In the genomic region with DNA sequence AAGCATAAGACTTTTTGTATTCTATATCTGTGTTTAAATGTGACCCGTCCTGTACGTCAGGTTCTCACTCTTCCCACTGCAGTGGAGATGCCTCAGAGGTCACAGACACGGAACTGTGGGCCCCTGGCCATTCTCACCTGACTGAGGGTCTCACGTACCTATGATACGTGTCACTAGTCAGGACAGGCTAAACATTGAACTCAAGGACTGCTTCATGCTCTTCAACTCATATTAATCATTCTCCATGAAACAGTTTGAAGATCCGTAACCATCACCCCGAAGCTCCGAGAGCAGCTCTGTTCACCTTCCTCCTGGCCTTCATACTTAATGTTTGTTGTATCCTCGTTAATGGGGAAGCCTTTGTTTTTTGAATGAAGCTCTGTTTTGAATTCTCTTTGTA, we compare ENCODE assay signal across 36 mouse cellular contexts. TPM values are rescaled to one million over a fixed set of nuclear protein-coding genes. Genes with fewer than 3 reads are reported as not detected.
"Had no signal": no experiment of that assay in that cellular context is flagged by ENCODE, and none has a peak within 500 bp of the region (broad histone marks: within the 10 kb centered on the region; RNA-seq: fewer than 3 reads in every experiment).

No protein-coding gene starts in this region.

- H3K9ac ChIP-seq: heart, embryonic 12.5 days; heart, embryonic 13.5 days; heart, embryonic 15.5 days; hindbrain, embryonic 12.5 days; hindbrain, embryonic 13.5 days; hindbrain, embryonic 14.5 days; hindbrain, embryonic 15.5 days; intestine, embryonic 15.5 days had no signal

- ATAC-seq: hindbrain, embryonic 16.5 days; hindbrain, postnatal 0 days; inflammation-experienced regulatory T-cells, adult 6 months; intestine, embryonic 15.5 days; intestine, embryonic 16.5 days; intestine, postnatal 0 days had no signal

- H3K27me3 ChIP-seq: heart, embryonic 12.5 days; heart, embryonic 13.5 days; heart, embryonic 15.5 days; hindbrain, embryonic 12.5 days; hindbrain, embryonic 13.5 days; hindbrain, embryonic 15.5 days; intestine, embryonic 15.5 days had no signal

- H3K36me3 ChIP-seq: hindbrain, embryonic 10.5 days; hindbrain, embryonic 12.5 days; hindbrain, embryonic 15.5 days; intestine, embryonic 15.5 days had no signal

- DNase-seq: heart, adult 2 months; heart, postnatal 10 days; heart, postnatal 14 days; heart, postnatal 36 days; heart, postnatal 4 days; kidney, adult 11 months; kidney, postnatal 10 days; kidney, postnatal 14 days; kidney, postnatal 25 days; kidney, postnatal 4 days; layer of hippocampus, adult 9-11 months; layer of hippocampus, postnatal 36 days had no signal

- H3K4me2 ChIP-seq: heart, embryonic 11.5 days; heart, embryonic 12.5 days; heart, embryonic 13.5 days; heart, embryonic 15.5 days; hindbrain, embryonic 12.5 days; hindbrain, embryonic 13.5 days; hindbrain, embryonic 14.5 days; hindbrain, embryonic 15.5 days; intestine, embryonic 15.5 days had no signal

- H3K4me3 ChIP-seq: heart, adult 2 months; heart, embryonic 10.5 days; heart, embryonic 12.5 days; heart, embryonic 13.5 days; heart, embryonic 15.5 days; hindbrain, embryonic 10.5 days; hindbrain, embryonic 12.5 days; hindbrain, embryonic 13.5 days; hindbrain, embryonic 15.5 days; intestine, embryonic 15.5 days; layer of hippocampus, adult 2 months; left cerebral cortex, adult 2 months had no signal

- H3K9me3 ChIP-seq: heart, embryonic 10.5 days; heart, embryonic 12.5 days; heart, embryonic 13.5 days; heart, embryonic 15.5 days; hindbrain, embryonic 10.5 days; hindbrain, embryonic 12.5 days; hindbrain, embryonic 13.5 days; hindbrain, embryonic 15.5 days; intestine, embryonic 15.5 days had no signal

- H3K27ac ChIP-seq: heart, adult 2 months; heart, embryonic 10.5 days; heart, embryonic 13.5 days; heart, embryonic 15.5 days; hindbrain, embryonic 10.5 days; hindbrain, embryonic 12.5 days; hindbrain, embryonic 13.5 days; hindbrain, embryonic 14.5 days; hindbrain, embryonic 15.5 days; hindbrain, postnatal 0 days; intestine, embryonic 15.5 days; kidney, postnatal 0 days; left cerebral cortex, adult 2 months had no signal

- H3K4me1 ChIP-seq: heart, embryonic 12.5 days; hindbrain, embryonic 12.5 days had no signal

RNA-seq across cellular contexts. Expression of a gene that starts 45.7 kb away (rescaled TPM):
- polyA plus RNA-seq: heart, adult 2 months; heart, embryonic 10.5 days; heart, embryonic 12.5 days; heart, embryonic 13.5 days; heart, embryonic 14.5 days; heart, embryonic 15.5 days; heart, embryonic 16.5 days; heart, postnatal 0 days; inflammation-experienced regulatory T-cells, adult 6 months; intestine, embryonic 14.5 days; intestine, embryonic 15.5 days; intestine, embryonic 16.5 days; intestine, postnatal 0 days; kidney, postnatal 0 days; large intestine, adult 2 months had no signal
